Mouse (Mus musculus) lung, postnatal 0 days (tissue): ENCODE measurements at regions not wholly inside any gene's neighbourhood (a gene's known extent, or its start where the extent isn't known, plus 50 kb on each side); places are given as distances from the start of the nearest gene placed in this dataset.

Experiments used
- ATAC-seq: fragments of 200-750 bp; cut with Nextera tagmentation; 2 replicates; pipeline ENCODE4 v1.8.0; 2017; ENCODE audit warnings: moderate library complexity
- DNase-seq: peaks from one replicate; pipeline ENCODE4 v3.0.0-alpha.2; 2016; ENCODE audit warnings: low spot score
- H3K27ac ChIP-seq: fragments of 300-500 bp; sonication (generic); 2 replicates; pipeline ENCODE4 v1.5.1; 2014; ENCODE audit warnings: antibody characterized with exemption, mild to moderate bottlenecking, low read length, mixed read lengths
- H3K27me3 ChIP-seq: fragments of 300-500 bp; sonication (generic); replicated peaks from 2 replicates; pipeline ENCODE4 v1.6.1; 2014; ENCODE audit warnings: low read length, mixed read lengths; ENCODE audit not compliant: insufficient read depth
- H3K36me3 ChIP-seq: fragments of 300-500 bp; sonication (generic); 2 replicates; pipeline ENCODE4 v1.6.1; 2014; ENCODE audit warnings: low read length, mixed read lengths; ENCODE audit not compliant: insufficient read depth
- H3K4me1 ChIP-seq: fragments of 300-500 bp; sonication (generic); 2 replicates; pipeline ENCODE4 v1.6.1; 2014; ENCODE audit warnings: antibody characterized with exemption, low read depth, low read length, mixed read lengths; ENCODE audit not compliant: insufficient read depth
- H3K4me2 ChIP-seq: fragments of 300-500 bp; sonication (generic); replicated peaks from 2 replicates; pipeline ENCODE4 v1.6.1; 2014; ENCODE audit warnings: low read depth, mild to moderate bottlenecking, low read length, moderate library complexity, mixed read lengths
- H3K4me3 ChIP-seq: fragments of 300-500 bp; sonication (generic); 2 replicates; pipeline ENCODE4 v1.5.1; 2014; ENCODE audit warnings: low read depth, low read length
- H3K9ac ChIP-seq: fragments of 300-500 bp; sonication (generic); replicated peaks from 2 replicates; pipeline ENCODE4 v1.6.1; 2014; ENCODE audit warnings: low read depth, mild to moderate bottlenecking
- H3K9me3 ChIP-seq: fragments of 300-500 bp; sonication (generic); 2 replicates; pipeline ENCODE4 v1.6.1; 2016; ENCODE audit warnings: low read length, mixed read lengths
- CTCF ChIP-seq: IDR thresholded peaks from 2 replicates; pipeline ENCODE4 v1.5.1; 2016; ENCODE audit warnings: antibody characterized with exemption, mild to moderate bottlenecking
- EP300 ChIP-seq: IDR thresholded peaks from 2 replicates; pipeline ENCODE4 v1.6.1; 2016; ENCODE audit warnings: antibody characterized with exemption, mild to moderate bottlenecking, control low read depth
- WGBS: fragments of 180-500 bp; shearing (Covaris S2); extraction: QIAGEN DNeasy Blood & Tissue Kit; methylation state at CpG from one replicate; pipeline ENCODE4 v1.1.7; 2014; 5-methylcytosine and 5-hydroxymethylcytosine counted together

- no peaks in the 10 kb centered on the region for H3K4me1 ChIP-seq
- TF ChIP-seq CTCF = no peak
- TF ChIP-seq EP300 = no peak
- no peaks in the 10 kb centered on the region for H3K36me3 ChIP-seq
- no peak overlapping the region for H3K4me3 ChIP-seq
- H3K27me3 ChIP-seq = no peaks in the 10 kb centered on the region
- WGBS = 79% methylated on average over 5 of the region's 5 CpGs
- no peaks in the 10 kb centered on the region for H3K9me3 ChIP-seq
- no peak overlapping the region for H3K4me2 ChIP-seq
- no peak overlapping the region for H3K27ac ChIP-seq
- H3K9ac ChIP-seq = no peak overlapping the region
- ATAC-seq = no peak
- DNase-seq = no peak
Observed at GRCm38 (mm10) chr8:56915989-56916388, 365.1 kb downstream of the Fbxo8 start.

GRCm38 (mm10) chr8:56924724-56925123 lies 373.8 kb downstream of the Fbxo8 start:
- ATAC-seq (no peak), DNase-seq (no peak)
- Histone ChIP-seq H3K4me1 (no peaks in the 10 kb centered on the region), H3K27ac (no peak overlapping the region), H3K27me3 (no peaks in the 10 kb centered on the region), H3K9me3 (no peaks in the 10 kb centered on the region), H3K36me3 (no peaks in the 10 kb centered on the region), H3K9ac (no peak overlapping the region), H3K4me2 (no peak overlapping the region), H3K4me3 (no peak overlapping the region)
- 0% methylated on average over 1 of the region's 1 CpGs for WGBS
- TF ChIP-seq EP300 (no peak), CTCF (no peak)

GRCm38 (mm10) chr8:56927166-56927565 lies 376.3 kb downstream of the Fbxo8 start:
- Histone ChIP-seq H3K4me2 (no peak overlapping the region), H3K9ac (no peak overlapping the region), H3K9me3 (no peaks in the 10 kb centered on the region), H3K36me3 (no peaks in the 10 kb centered on the region), H3K4me1 (no peaks in the 10 kb centered on the region), H3K27me3 (no peaks in the 10 kb centered on the region), H3K27ac (no peak overlapping the region), H3K4me3 (no peak overlapping the region)
- WGBS = 85% methylated on average over 1 of the region's 1 CpGs
- DNase-seq = no peak
- no peak for TF ChIP-seq CTCF
- TF ChIP-seq EP300 = no peak
- ATAC-seq = no peak

- Histone ChIP-seq H3K9ac (no peak overlapping the region), H3K4me3 (no peak overlapping the region), H3K4me2 (no peak overlapping the region), H3K36me3 (no peaks in the 10 kb centered on the region), H3K4me1 (no peaks in the 10 kb centered on the region), H3K27ac (no peak overlapping the region), H3K9me3 (no peaks in the 10 kb centered on the region), H3K27me3 (no peaks in the 10 kb centered on the region)
- WGBS = 70% methylated on average over 6 of the region's 6 CpGs
- TF ChIP-seq EP300 (no peak), CTCF (no peak)
- DNase-seq (no peak), ATAC-seq (no peak)
Observed at GRCm38 (mm10) chr8:56929076-56929475, 378.2 kb downstream of the Fbxo8 start.

- no peak overlapping the region for H3K4me2 ChIP-seq
- 35% methylated on average over 6 of the region's 6 CpGs for whole genome bisulfite sequencing
Observed at GRCm38 (mm10) chr8:56932421-56932820, 381.5 kb downstream of the Fbxo8 start.

GRCm38 (mm10) chr8:56962186-56962585 lies 358.6 kb upstream of the Hand2 start:
- Histone ChIP-seq H3K4me1 (no peaks in the 10 kb centered on the region), H3K4me3 (no peak overlapping the region), H3K9ac (no peak overlapping the region), H3K27ac (no peak overlapping the region), H3K9me3 (no peaks in the 10 kb centered on the region), H3K36me3 (no peaks in the 10 kb centered on the region), H3K27me3 (no peaks in the 10 kb centered on the region), H3K4me2 (no peak overlapping the region)
- ATAC-seq (no peak), DNase-seq (no peak)
- WGBS = 47% methylated on average over 7 of the region's 7 CpGs
- TF ChIP-seq EP300 (no peak), CTCF (no peak)

More at GRCm38 (mm10) chr8:56932421-56932820, 381.5 kb downstream of the Fbxo8 start:
- Histone ChIP-seq H3K27ac (no peak overlapping the region), H3K9ac (no peak overlapping the region), H3K4me3 (no peak overlapping the region), H3K4me1 (no peaks in the 10 kb centered on the region), H3K27me3 (no peaks in the 10 kb centered on the region), H3K9me3 (no peaks in the 10 kb centered on the region), H3K36me3 (no peaks in the 10 kb centered on the region)
- DNase-seq (no peak), ATAC-seq (no peak)
- TF ChIP-seq CTCF = no peak
- TF ChIP-seq EP300 = no peak

- Histone ChIP-seq H3K27me3 (no peaks in the 10 kb centered on the region), H3K36me3 (no peaks in the 10 kb centered on the region)
- ATAC-seq = no peak
Observed at GRCm38 (mm10) chr8:56970311-56970710, 350.5 kb upstream of the Hand2 start.

More at GRCm38 (mm10) chr8:56970311-56970710, 350.5 kb upstream of the Hand2 start:
- Histone ChIP-seq H3K9ac (no peak overlapping the region), H3K4me3 (no peak overlapping the region), H3K9me3 (no peaks in the 10 kb centered on the region), H3K4me1 (no peaks in the 10 kb centered on the region), H3K27ac (no peak overlapping the region), H3K4me2 (no peak overlapping the region)
- DNase-seq = no peak
- TF ChIP-seq CTCF (no peak), EP300 (no peak)
- WGBS = 37% methylated on average over 3 of the region's 3 CpGs
